Mouse (Mus musculus) heart, postnatal 0 days (tissue): ENCODE data around the gene RPS10-NUDT3. TPM values are rescaled to one million over a fixed set of nuclear protein-coding genes. Genes with fewer than 3 reads are reported as not detected.

ENCODE experiments used
- ATAC-seq: fragments of 200-750 bp; cut with Nextera tagmentation; 2 replicates; pipeline ENCODE4 v1.8.0; 2017; ENCODE audit warnings: low read depth, moderate number of reproducible peaks, moderate library complexity; ENCODE audit not compliant: insufficient read depth
- DNase-seq: peaks from one replicate; pipeline ENCODE4 v3.0.0-alpha.2; 2016; ENCODE audit warnings: low spot score
- H3K27ac ChIP-seq: fragments of 300-500 bp; sonication (generic); 2 replicates; pipeline ENCODE4 v1.5.1; 2014; ENCODE audit warnings: low read depth, mild to moderate bottlenecking
- H3K27me3 ChIP-seq: fragments of 300-500 bp; sonication (generic); 2 replicates; pipeline ENCODE4 v1.6.1; 2014; ENCODE audit warnings: low read length, mixed read lengths; ENCODE audit not compliant: control insufficient read depth, insufficient read depth
- H3K36me3 ChIP-seq: fragments of 300-500 bp; sonication (generic); replicated peaks from 2 replicates; pipeline ENCODE4 v1.6.1; 2014; ENCODE audit warnings: low read length, mixed read lengths; ENCODE audit not compliant: control insufficient read depth, insufficient read depth
- H3K4me1 ChIP-seq: fragments of 300-500 bp; sonication (generic); 2 replicates; pipeline ENCODE4 v1.6.1; 2014; ENCODE audit warnings: antibody characterized with exemption; ENCODE audit not compliant: control insufficient read depth, insufficient read depth
- H3K4me2 ChIP-seq: fragments of 300-500 bp; sonication (generic); 2 replicates; pipeline ENCODE4 v1.6.1; 2014; ENCODE audit warnings: low read depth, mild to moderate bottlenecking, low read length, moderate library complexity
- H3K4me3 ChIP-seq: fragments of 300-500 bp; sonication (generic); 2 replicates; pipeline ENCODE4 v1.5.1; 2014; ENCODE audit warnings: low read depth, low read length
- H3K9ac ChIP-seq: fragments of 300-500 bp; sonication (generic); replicated peaks from 2 replicates; pipeline ENCODE4 v1.6.1; 2014; ENCODE audit warnings: low read depth, low read length, mixed read lengths
- H3K9me3 ChIP-seq: fragments of 300-500 bp; sonication (generic); replicated peaks from 2 replicates; pipeline ENCODE4 v1.6.1; 2016; ENCODE audit warnings: low read length; ENCODE audit not compliant: control insufficient read depth
- CTCF ChIP-seq: IDR thresholded peaks from 2 replicates; pipeline ENCODE4 v1.5.1; 2016; ENCODE audit warnings: antibody characterized with exemption, control low read depth, low read depth
- EP300 ChIP-seq: IDR thresholded peaks from 2 replicates; pipeline ENCODE4 v1.6.1; 2016; ENCODE audit warnings: antibody characterized with exemption, low read depth
- WGBS: fragments of 180-500 bp; shearing (Covaris S2); extraction: QIAGEN DNeasy Blood & Tissue Kit; methylation state at CpG from one replicate; pipeline ENCODE4 v1.1.7; 2014; 5-methylcytosine and 5-hydroxymethylcytosine counted together
- polyA plus RNA-seq: library from polyadenylated mRNA; unstranded; fragments of >200 nt; fragmentation: Nextera tagmentation; extraction: Ambion mirVana; gene quantifications from 2 replicates; pipeline ENCODE4 v1.2.1, GENCODE M21; 2015
- total RNA-seq: library from RNA; depleted of rRNA; stranded (reverse); fragments of >200 nt; gene quantifications from 2 replicates; pipeline ENCODE4 v1.2.3, GENCODE M21; 2014; ENCODE audit warnings: low replicate concordance

The RPS10-NUDT3 gene
- total and polyA plus RNA-seq, 2 experiments from 2014 or later: not detected

DNA sequence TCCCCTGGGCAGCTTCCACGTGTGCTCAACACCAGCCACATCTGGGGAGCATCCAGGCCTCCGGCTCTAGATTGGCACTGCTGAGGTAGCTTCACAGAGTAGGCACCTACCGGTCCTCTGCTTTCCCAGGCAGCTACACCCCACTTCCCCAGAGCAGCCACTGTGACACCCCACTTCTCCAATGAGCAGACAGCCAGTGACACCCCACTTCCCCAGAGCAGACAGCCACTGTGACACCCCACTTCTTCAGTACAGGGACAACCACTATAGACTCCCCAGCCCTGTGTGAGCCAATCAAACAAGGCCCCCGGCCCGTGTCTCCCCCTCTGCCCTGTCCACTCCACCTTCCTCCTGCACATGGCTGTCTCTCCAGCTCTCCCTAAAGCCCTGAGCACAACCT lies 23.0 kb downstream of the RPS10-NUDT3 start:
- peak overlapping the region; percentile 50; the same call in 1 of the 2 replicates for H3K27ac ChIP-seq
- no peak overlapping the region for H3K4me3 ChIP-seq
- H3K9me3 ChIP-seq: no peaks in the 10 kb centered on the region
- TF ChIP-seq EP300 (no peak), CTCF (no peak)
- H3K36me3 ChIP-seq: peaks cover 22% of the 10 kb centered on the region; the same call in 1 of the 2 replicates
- ATAC-seq (no peak), DNase-seq (no peak)
- H3K4me1 ChIP-seq: peaks cover 30% of the 10 kb centered on the region
- no peak overlapping the region for H3K4me2 ChIP-seq
- H3K9ac ChIP-seq: no peak overlapping the region
- WGBS: 56% methylated on average over 5 of the region's 5 CpGs
- H3K27me3 ChIP-seq: no peaks in the 10 kb centered on the region

DNA sequence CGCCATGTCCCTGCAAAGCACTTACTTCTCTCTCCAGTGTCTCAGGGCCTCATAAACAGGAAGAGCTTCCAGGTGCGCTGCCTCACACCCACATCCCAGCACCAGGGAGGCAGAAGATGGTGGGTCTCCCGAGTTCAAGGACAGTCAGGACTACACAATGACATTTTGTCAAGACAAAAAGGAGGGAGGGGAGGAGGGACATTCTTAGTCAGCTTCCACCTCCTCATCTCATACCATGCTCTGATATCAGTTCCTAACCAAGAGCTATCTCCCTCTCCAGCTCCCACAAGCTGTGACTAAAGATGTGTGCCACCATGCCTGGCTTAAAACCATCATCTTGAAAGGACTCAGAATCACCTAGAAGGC lies 23.5 kb downstream of the RPS10-NUDT3 start:
- no peak overlapping the region for H3K9ac ChIP-seq
- DNase-seq: no peak
- H3K27me3 ChIP-seq: no peaks in the 10 kb centered on the region
- H3K36me3 ChIP-seq: peaks cover 22% of the 10 kb centered on the region; the same call in 1 of the 2 replicates
- ATAC-seq: no peak
- WGBS: 31% methylated on average over 3 of the region's 3 CpGs
- no peak for TF ChIP-seq EP300
- TF ChIP-seq CTCF: no peak
- H3K27ac ChIP-seq: peak overlapping the region; percentile 50
- H3K4me1 ChIP-seq: peaks cover 30% of the 10 kb centered on the region
- no peak overlapping the region for H3K4me2 ChIP-seq
- H3K9me3 ChIP-seq: no peaks in the 10 kb centered on the region
- no peak overlapping the region for H3K4me3 ChIP-seq

DNA sequence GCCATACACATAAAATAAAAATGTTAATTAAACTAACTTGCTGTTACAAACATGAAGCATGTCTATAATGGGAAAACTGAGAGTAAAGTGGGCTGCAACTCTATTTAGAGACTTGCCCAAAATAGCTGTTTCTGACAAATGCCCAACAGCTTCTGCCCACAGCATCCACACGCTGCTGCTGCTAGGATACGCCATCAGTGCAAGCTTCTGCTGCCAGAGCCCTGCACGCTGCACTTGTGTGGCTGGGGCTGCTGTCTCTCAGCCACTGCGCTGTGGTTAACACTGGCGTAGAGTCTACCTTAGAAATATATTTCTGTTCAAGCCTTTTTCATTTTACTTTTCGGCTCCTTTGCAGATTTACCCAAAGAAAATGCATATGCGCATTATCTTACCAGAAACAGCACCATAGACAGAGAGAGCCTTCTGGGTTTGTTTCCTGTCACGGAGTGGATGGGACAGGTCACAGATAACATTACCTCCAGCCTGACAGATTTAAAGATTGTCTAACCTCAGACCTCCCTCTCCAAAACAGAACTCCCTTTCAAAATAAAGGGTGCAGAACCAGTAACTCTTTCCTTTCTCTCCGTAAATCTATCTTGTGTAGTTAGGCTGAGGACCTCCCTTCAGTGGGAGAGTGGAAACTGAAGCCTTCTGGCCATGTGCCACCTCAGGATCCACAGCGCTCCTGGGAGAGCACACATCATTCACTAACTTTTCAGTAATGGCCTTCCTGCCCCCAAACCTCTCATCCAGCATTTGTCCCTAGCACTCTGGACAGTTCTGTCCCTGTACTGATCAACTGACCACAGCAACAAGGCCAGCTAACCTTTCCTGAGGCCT lies 24.1 kb downstream of the RPS10-NUDT3 start:
- no peak overlapping the region for H3K4me2 ChIP-seq
- no peak for ATAC-seq
- H3K36me3 ChIP-seq: peaks cover 22% of the 10 kb centered on the region; the same call in 1 of the 2 replicates
- WGBS: 39% methylated on average over 10 of the region's 10 CpGs
- H3K4me3 ChIP-seq: no peak overlapping the region
- TF ChIP-seq CTCF (no peak), EP300 (no peak)
- no peak for DNase-seq
- H3K9ac ChIP-seq: no peak overlapping the region; the same call in 1 of the 2 replicates
- H3K27me3 ChIP-seq: no peaks in the 10 kb centered on the region
- peaks cover 33% of the 10 kb centered on the region for H3K4me1 ChIP-seq
- peak overlapping the region; percentile 50 for H3K27ac ChIP-seq
- H3K9me3 ChIP-seq: no peaks in the 10 kb centered on the region

DNA sequence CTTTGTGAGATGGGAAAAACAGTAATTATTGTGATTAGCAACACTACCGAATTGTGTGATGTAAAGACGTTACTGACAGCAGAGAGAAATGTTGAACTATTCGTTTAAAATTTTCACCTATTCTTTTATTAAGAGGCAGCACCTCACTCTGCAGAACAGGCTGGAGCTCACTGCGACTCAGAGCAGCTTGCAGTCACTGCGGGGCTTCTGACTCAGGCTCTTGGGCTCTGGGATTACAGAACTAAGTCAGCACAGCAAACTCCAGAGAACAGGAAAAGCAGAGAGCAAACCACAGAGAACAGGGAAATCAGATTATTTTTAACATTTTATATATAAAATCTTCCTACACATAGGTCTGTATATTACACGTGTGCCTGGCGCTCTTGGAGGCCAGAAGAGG lies 25.4 kb downstream of the RPS10-NUDT3 start:
- no peak overlapping the region for H3K4me2 ChIP-seq
- no peaks in the 10 kb centered on the region for H3K9me3 ChIP-seq
- no peak for ATAC-seq
- no peak for DNase-seq
- peaks cover 35% of the 10 kb centered on the region for H3K4me1 ChIP-seq
- H3K36me3 ChIP-seq: peaks cover 20% of the 10 kb centered on the region; the same call in 1 of the 2 replicates
- H3K27ac ChIP-seq: no peak overlapping the region
- no peak for TF ChIP-seq CTCF
- TF ChIP-seq EP300: no peak
- H3K27me3 ChIP-seq: no peaks in the 10 kb centered on the region
- 85% methylated on average over 7 of the region's 7 CpGs for WGBS
- no peak overlapping the region for H3K4me3 ChIP-seq
- no peak overlapping the region for H3K9ac ChIP-seq

DNA sequence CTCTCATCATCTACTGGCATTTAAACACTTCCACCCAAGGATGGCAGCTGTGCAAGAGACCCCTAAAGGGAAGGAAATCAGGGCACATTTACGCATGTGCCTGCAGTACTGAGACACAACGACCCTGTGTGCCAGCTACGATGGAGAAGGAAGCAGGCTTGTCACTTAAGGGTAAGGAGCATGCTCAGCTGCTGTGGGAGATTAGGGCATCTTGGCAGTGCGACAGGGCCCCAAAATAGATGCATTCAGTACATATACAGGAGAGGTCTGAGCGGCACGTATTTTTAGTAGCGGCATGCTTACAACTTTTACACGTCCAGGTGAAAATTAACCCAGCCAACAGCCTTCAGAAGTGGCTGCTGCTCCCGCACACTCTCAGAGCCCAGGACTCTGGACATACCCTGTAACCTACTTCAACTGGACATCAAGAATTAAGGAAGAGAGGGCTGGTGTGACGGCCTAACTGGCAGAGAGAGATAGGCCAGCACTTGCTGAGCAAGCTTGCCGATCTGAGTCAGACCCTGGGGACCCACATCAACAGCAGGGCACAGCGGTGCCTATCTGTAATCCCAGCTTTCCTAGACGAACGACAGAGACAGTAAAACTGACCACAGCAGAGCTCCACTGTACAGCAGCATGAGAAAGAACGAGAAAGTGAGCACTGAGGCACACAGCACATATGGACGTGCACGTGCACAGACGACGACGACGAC lies 31.3 kb downstream of the RPS10-NUDT3 start:
- WGBS: 25% methylated on average over 21 of the region's 21 CpGs
- ATAC-seq (peak; percentile 73), DNase-seq (peak; percentile 87)
- Histone ChIP-seq H3K9ac (0 out of 2 replicates have a peak overlapping the region, but pooled peaks have one; percentile 9), H3K36me3 (peaks cover 11% of the 10 kb centered on the region; the same call in 1 of the 2 replicates), H3K27me3 (no peaks in the 10 kb centered on the region), H3K9me3 (no peaks in the 10 kb centered on the region), H3K4me1 (peaks cover 65% of the 10 kb centered on the region), H3K27ac (peak overlapping the region; percentile 87), H3K4me2 (peak overlapping the region; percentile 29), H3K4me3 (no peak overlapping the region)
- no peak; the same call in 1 of the 2 replicates for TF ChIP-seq EP300
- TF ChIP-seq CTCF: no peak
